Mouse (Mus musculus): ENCODE data around the gene Aox2.
A peak's percentile ranks its signal among the peaks of the same experiment; 100 is the strongest.

The Aox2 gene

DNA sequence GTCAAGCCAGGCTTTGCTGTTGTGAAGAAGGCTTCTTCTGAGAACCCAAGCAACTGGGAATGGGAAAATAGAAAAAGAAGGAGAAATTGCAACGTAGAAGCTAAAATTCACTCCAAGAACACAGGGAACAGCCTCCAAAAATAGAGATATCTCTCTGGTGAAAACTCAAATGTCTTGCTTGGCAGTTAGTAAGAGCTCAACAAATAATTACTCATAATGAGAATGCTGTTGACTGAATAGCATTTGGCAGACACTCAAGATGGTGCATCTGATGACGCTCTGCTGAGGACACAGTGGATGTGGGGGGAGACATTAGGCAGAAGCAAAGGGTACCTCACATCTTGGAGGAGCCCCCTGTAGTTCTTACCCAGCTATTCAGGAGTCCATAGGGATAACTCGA is 10.0 kb downstream of the Aox2 start:
- no peak for DNase-seq (ENCODE audit: low read depth)

DNA sequence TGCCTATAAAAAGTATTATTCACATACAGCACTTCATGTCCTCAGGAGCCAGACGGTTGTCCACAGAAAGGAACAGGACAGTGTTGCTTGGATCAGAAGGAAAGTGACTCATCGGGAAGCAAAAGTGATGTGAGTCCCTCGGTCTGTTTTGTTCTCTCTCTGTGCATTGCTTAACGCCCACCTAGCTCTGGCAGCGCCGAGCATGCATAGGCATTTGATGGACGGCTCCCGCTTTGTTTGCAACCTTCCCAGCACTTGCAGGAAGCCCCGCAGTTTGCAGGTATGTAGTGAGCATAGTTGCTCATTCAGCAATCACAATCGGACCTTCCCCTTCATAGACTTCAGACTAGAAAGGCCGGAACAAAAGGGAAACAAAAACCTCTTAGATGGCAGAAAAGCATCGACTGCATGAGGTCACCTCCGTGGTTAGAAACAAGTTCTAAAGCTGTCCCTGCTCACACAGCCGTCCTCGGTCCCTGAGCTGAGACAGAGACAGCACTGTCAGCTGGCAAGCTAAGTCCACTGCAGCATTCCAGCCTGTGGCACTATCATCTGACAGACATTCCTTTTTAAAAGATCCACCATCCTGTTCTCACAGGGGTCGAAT is 11.8 kb downstream of the Aox2 start:
- DNase-seq (ENCODE audit: low read depth) = no peak

DNA sequence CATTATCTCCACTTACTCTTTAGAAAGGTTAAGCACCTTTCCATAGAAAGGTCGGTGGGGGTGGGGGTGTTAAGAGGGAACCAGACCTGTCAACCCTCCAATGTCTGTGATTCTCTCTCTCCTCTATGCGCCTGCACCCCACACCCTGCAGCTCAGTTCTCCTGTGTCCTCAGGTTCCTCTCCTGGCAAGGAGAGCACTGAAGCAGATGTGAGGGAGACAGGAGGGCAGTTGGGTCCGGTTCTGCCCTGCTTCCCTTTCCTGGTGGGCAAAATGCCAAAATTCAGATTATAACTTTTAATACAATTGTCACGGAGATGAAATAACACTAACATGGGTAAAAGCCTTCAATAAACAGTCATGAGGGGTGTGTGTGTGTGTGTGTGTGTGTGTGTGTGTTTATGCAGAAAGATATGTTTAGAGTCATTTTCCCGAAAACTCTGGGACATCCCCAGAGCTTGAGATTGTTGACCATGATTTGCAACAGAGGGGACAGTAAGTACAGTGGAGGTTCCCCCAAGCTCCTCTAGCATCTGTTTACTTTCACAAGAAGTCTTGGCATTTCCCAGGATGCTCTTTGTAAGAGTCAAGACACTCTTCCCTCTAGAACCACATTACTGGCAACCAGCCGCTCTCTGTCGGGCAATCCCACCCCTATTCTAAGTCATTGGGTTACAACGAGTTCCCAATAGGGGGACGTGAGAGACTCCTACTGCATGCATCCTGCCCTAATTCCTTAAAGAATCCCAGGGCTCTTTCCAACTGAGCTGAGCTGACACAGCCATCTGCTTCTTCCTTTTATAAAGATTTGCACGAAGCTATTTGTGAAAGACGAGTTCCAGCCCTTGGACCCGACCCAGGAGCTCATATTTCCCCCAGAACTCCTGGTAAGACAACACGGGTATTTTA is 13.5 kb downstream of the Aox2 start:
- DNase-seq (ENCODE audit: low read depth) = no peak

DNA sequence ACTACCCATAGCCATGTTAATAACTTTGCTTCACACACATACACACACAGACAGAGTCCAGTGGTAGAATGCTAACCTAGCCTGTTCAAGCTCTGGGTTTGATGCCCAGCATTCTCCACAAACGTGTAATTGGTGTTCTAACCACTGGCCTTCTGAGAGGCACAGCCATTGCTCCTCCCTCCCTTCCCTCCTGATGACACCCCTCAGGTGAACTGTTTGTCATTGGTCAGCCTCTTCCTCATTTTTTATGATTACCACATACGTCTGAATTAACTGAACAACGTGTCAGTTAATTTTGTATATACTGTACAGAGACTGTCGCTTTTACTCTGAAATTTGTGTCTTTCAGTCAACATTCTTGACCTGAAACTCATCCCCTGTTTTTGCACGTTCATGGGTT is 16.6 kb downstream of the Aox2 start:
- no peak for DNase-seq (ENCODE audit: low read depth)

DNA sequence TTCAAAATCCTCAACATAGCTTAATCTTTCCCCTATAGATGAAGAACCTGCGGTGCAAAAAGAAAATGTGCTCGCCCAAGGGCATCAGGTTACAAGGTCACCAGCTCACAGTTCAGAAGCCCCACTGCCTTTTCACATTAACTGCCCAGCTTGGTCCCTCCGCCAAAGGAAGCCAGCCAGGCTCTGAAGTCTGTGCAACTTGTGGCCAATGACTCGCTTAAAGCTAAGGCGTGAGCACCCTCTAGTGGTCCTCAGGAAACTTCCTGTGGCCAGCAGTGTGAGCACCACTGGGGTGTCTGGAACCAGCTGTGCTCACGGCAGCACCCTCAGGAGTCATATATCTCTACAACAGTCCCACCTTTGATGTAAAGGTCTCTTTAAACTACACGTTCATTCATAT is 18.2 kb downstream of the Aox2 start:
- DNase-seq (ENCODE audit: low read depth) = peak; percentile 86

DNA sequence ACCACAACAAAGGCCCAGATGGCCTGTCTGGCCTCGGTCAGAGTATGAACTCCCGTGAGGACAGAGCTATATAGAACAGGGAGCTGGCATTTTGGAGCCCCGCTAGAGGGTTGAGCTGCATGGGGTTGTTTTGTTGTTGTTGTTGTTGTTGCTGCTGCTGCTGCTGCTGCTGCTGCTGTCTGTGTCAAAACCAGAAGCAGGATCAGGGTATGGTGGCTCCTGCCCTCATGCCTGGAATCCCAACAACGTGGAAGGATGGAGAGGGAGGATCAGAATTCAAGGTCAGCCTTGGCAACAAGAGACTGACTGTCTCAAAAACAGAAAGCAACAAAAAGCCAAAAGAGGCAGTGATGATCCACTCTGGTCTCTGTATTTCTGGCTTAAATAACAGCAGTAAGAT is 18.7 kb downstream of the Aox2 start:
- DNase-seq (ENCODE audit: low read depth) = no peak

DNA sequence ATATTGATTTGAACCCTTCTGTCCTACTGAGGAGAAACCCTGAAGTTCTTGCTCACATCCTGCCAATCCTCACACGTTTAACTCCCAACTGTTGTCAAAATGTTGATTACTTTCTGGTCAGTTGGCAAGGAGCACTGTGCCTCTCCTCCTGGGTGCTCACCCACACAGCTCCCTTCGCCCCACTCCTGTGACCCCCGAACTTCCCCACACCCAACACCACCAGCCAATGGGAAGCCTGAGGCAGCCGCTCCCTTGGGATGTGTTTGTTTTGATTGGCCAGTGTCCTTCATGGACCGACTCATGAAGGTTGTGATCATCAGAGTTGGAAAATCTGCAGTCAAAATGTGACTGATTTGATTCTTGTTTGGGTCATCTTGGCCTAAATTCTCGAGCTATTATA is 20.2 kb downstream of the Aox2 start:
- DNase-seq (ENCODE audit: low read depth) = no peak

DNA sequence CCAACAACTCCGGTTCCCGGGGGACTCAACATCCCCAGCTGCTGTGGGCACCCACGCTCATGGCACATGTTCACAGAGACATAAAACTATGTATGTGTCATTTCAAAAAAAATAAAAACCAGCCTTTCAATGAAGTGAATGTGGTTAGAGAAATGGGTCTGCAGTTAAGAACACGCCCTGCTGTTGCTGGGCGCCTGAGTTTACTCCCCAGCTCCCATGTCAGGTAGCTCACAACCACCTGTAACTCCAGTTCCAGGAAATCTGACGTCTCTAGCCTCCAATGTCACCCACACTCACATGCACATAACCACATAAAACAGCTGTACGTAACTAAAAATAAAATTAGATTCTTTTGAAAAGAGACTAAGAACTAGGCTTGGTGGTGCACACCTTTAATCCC is 22.9 kb downstream of the Aox2 start:
- peak; percentile 68 for DNase-seq (ENCODE audit: low read depth)

DNA sequence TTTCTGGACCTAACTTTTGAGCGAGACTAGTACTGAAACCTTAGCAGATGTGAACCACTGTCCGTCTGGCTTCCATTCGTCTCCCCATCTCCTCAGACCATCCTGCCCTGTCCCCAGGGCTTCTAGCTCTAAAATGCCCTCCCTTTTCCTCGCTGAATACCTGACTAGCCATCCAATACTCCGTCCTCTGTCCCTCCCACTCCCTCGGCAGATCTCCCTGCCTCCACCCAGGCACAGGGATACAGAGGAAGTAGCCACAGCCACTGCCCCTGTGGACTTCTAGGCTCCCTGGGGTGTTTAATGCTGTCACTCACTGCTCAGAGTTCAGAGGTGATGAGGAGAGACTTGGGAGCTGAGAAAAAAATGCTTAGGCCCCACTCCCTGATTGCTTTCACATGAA is 23.9 kb downstream of the Aox2 start:
- DNase-seq (ENCODE audit: low read depth) = no peak

DNA sequence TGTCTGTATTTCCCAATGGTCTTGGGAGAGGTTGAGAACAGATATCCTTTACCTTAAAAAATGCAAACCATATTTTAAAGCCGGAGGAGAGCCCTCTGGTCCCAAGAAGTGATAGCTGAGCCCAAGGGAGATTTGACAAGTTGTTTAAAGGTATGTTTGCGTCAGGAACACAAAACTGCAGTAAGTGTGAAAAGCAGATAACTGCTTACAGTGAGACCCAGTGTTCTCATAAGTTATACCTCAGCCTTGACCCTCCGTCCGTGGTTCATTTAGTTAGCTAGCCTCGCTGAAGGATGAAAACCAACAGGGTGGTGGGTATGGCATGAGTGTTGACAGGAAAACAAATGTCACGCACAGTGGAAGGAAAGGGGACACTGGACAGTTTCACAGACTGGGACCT is 24.9 kb downstream of the Aox2 start:
- no peak for DNase-seq (ENCODE audit: low read depth)

DNA sequence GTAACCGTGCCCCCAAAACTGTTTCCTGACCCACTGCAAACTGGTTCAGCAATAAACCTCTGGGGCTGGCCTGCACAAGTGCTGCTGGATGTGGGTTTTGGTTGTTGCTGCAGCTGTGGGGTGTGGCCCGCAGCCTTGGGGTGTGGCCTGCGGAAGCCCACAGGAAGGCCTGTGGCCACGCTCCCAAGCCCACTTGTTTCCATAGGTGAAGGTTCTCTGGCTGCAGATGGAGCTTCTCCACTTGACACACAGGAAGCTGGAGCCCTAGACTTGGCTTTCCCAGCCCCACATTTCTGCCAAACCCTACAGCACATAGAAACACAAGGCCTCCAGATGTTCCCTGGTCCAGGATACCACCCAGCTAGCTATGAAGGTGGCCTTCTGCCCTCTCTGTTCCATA is 25.6 kb downstream of the Aox2 start:
- DNase-seq (ENCODE audit: low read depth) = peak; percentile 76

DNA sequence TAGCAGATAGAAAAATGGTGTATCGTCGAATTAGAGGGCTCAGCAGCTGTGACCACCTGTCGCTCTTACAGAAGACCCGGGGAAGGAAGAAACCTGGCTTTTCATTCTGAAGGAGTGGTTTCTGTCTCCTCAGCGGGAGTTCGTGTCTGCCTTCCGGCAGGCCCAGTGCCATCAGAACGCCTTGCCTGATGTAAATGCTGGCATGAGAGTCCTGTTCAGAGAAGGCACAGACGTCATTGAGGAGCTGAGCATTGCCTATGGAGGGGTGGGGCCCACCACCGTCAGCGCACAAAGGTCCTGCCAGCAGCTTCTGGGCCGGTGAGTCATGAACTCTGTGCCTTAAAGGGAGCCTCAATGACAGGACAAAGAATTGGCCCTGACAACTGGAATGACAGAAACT is 26.2 kb downstream of the Aox2 start:
- DNase-seq (ENCODE audit: low read depth) = peak; percentile 62

DNA sequence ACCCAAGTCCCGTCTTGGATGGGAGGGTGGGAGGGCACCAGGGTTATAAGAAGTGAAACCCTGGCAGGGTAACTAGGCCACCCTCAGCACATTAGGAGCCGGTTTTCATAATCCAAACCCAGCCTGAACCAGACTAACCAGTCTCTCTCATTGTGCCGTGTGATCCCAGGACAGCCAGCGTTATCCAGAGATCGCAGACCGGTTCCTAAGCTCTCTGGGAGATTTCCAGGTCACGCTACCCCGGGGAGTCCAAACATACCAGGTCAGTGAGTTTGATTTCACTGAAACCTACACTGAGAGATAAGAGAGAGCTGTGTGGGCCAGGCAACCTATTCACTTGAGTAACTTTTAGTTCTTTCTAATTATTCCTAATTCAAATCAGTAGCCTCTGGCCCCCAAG is 29.1 kb downstream of the Aox2 start:
- DNase-seq (ENCODE audit: low read depth) = no peak

DNA sequence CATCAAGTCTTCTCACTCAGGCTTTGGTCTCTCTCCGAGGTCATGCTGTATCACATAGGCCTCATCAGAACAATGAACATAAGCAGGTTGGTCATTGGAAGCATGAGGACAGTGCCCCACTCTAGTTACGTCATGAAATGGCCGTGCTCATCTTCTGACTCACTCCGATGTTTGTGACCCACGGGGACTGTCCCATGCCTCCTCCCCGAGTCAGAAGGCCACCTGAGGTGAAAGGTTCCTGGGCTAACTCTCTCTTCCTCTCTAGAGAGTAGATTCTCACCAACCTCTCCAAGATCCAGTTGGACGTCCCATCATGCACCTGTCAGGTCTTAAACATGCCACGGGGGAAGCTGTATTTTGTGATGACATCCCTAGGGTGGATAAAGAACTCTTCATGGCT is 30.5 kb downstream of the Aox2 start:
- no peak for DNase-seq (ENCODE audit: low read depth)

DNA sequence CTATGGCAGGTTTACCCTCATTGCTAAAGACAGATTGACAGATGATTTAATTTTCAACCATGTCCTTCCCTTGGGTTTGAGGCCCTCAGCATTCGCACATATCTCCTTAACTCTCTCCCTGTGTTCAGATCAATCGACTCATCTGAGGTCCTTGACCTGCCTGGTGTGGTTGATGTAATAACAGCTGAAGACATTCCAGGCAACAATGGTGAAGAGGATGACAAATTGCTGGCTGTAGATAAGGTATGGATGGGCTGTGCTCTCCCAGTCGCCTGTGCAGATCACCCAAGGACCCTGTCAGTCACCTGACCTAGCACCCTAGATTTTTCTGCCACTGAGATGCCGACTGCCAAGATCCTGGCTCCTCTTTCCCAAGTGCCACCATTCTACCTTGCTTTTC is 31.7 kb downstream of the Aox2 start:
- DNase-seq (ENCODE audit: low read depth) = no peak

DNA sequence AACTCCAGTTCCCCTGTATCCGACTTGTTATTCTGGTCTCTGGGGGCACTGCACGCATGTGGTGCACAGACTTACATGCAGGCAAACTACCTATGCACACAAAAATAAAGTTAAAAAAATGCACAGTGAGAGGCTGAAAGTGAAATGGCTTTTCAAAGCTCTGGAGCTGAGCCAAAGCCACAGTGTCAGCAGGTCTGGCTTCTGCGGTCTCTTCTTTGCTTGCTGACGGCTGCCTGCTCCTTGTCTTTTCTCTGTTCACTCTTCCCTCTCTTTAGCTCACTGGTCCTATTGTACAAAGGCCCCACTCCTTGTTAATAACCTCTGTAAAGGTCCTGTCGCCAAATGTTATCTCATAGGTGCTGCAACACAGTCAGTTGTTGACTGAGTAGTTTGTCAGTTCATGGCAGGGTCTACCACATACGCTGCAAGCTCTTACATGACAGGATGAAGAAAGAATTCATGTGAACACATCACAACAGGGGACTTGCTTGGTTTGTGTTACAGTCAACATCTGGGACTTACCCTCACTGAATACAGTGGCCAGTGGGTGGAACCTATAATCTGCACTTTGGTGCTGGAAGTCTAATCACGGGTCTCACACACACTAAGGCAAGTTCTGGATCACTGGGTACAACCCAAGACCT is 33.2 kb downstream of the Aox2 start:
- DNase-seq (ENCODE audit: low read depth) = peak; percentile 48

DNA sequence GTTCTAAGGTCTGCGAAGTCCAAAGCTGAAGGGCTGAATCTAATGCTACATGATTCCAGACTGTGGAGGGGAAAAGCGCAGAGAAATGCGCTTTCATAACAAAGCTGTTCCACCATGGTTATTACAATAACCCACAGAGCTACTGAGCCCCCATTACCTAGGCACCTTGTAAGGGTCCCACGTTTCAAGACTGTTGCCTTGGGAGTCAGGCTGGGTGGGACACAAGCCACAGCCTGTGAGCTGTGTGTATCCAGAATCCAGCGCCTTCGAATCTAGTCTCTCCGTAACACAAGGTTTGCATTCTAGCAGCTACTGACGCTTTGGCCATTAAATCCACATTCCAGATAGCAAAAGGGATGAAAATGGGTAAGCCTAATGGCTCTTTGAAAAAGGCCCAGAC is 35.0 kb downstream of the Aox2 start:
- DNase-seq (ENCODE audit: low read depth) = no peak

DNA sequence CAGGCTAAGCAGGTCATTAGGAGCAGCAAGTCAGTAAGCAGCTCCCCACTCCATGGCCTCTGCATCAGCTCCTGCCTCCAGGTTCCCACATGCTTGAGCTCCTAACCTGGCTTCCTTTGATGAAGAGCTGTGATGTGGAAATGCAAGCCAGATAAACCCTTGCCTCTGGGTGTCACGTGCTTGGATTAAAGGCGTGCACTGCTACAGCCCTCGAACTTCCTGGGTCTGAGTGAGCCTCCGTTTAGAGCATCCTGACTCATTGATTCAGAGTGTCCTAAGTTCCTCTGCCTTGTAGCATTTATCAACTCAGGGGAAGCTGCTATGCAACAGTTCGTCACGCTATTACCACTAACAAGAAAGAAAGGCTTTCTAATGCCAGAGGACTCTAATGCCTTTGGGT is 37.4 kb downstream of the Aox2 start:
- no peak for DNase-seq (ENCODE audit: low read depth)

DNA sequence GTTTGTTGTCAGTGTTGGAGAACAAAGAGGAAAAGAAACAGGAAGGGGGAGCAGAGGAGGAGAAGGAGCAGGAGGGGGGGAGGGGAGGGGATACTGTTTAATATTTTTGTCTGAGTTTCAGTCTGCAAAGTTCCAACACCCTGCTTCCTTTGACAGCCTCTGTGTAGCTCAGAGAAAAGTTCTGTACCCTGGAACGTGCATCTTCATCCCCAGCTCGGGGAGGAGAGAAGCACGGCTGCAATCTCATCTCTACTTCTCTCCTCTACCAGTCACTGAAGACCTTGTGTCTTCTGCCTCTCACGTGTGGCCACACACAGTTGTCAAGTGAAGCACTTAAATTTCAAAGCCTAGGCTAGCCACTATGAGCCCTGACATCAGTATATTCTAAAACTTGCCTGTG is 55.1 kb downstream of the Aox2 start:
- no peak for DNase-seq (ENCODE audit: low read depth)

DNA sequence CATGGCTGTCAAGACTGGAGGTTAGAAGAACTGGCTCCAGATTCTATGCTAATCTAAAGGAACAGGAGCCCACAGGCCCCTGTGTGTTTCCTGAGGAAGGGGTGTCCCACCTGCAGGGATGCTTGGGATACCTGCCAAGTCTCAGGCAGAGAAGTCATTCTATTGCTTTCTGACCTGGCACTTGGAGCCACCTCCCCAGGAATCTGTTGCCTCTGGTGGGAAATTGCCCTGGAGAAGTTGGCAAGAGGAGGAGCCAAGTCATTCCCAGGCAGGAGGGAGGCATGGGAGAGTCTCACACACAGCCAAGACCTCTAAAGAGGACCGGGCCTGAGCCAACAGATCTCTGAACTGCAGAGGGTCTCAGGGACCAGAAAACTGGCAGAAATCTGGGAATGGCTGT is 61.8 kb downstream of the Aox2 start:
- no peak for DNase-seq (ENCODE audit: low read depth)

DNA sequence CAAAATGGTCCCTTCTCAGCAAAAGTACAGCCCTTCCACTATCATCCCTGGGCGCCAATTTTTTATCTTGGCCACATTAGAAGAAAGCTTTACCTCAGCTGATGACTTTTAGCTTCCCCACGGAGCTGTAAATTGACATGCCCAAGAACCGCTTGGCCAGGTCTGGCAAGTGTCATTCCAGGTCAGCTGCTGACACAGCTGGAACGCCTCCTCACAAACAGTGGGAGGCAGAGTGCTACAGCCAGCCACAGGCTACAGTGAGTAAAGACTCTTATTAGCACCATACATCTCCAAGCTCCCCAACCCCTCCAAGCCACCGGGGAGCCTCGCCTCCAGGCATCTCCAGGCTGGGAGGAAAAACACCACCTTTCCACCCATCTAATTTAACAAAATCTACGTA is 63.5 kb downstream of the Aox2 start:
- DNase-seq (ENCODE audit: low read depth) = no peak

DNA sequence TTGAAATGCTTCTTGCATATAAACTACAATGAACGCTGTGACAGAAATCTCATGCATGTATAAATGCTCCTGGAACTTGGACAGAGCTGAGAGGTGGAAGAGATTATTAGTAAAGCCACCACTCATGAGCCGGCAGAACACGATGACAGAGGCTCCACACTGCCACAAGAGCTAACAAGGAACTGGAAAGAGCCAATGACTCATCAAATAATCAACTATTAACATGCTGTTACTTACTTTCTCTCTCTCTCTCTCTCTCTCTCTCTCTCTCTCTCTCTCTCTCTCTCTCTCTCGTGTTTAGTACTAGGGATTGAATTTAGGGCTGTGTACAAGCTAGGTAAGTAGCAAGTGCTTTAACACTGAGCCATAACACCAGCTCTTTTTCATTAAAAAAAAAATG is 65.7 kb downstream of the Aox2 start:
- DNase-seq (ENCODE audit: low read depth) = no peak

DNA sequence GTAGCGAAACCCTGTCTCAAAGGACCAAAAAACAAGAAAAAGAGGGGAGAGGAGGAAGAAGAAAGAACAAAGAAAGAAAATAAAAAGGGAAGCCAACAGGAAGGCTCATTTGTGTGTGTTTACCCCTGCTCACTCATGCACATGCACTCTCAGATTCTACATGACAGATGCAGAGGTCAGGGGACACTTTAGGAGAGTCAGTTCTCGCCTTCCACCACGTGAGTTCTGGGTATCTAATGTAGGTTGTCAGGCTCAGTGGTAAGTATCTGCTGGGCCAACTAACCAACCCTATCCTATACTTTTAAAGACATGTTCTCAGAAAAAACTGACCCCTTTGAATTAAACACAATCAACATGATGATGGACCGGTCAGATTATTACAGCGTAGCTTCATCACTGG is 66.4 kb downstream of the Aox2 start:
- no peak for DNase-seq (ENCODE audit: low read depth)
